Mouse (Mus musculus) cerebellum, postnatal 14 days (tissue): Measurements from ENCODE around the gene Khdrbs2.
"Not testable (repeated sequence)": the region's sequence is repeated elsewhere in the genome, so short reads cannot be mapped to it uniquely, and the experiment has no call there.

Experiments
- DNase-seq, 2 experiments: peaks; one replicate each; pipeline ENCODE4 v3.0.0; 2021; ENCODE audit warnings: mixed read lengths in 2 of 2

Gene Khdrbs2

GRCm38 (mm10) chr1:32471502-32472214 lies 299.1 kb downstream of the Khdrbs2 start:
- DNase-seq, result no peak

- no peak for DNase-seq
Observed at GRCm38 (mm10) chr1:32487944-32488343, 315.4 kb downstream of the Khdrbs2 start.

- DNase-seq, result no peak
Observed at GRCm38 (mm10) chr1:32503381-32503780, 330.9 kb downstream of the Khdrbs2 start.

- DNase-seq, result not testable (repeated sequence)
Observed at GRCm38 (mm10) chr1:32547194-32547593, 374.7 kb downstream of the Khdrbs2 start, which contains the start of gene Gm5415. TSS of gene Gm5415 (minus strand) at chr1:32547294.

- DNase-seq, result no peak
Observed at GRCm38 (mm10) chr1:32553459-32553858, 380.9 kb downstream of the Khdrbs2 start.

GRCm38 (mm10) chr1:32553925-32554324 lies 381.4 kb downstream of the Khdrbs2 start:
- peak; percentile 39 to 53 for DNase-seq

- DNase-seq, result peak; percentile 5 to 23
Observed at GRCm38 (mm10) chr1:32568901-32569300, 396.4 kb downstream of the Khdrbs2 start.

GRCm38 (mm10) chr1:32626060-32626459 lies 453.5 kb downstream of the Khdrbs2 start:
- DNase-seq, result no peak

GRCm38 (mm10) chr1:32632415-32633354 lies 460.2 kb downstream of the Khdrbs2 start:
- no peak for DNase-seq

- no peak for DNase-seq
Observed at GRCm38 (mm10) chr1:32633404-32633803, 460.9 kb downstream of the Khdrbs2 start.

GRCm38 (mm10) chr1:32639118-32639517 lies 466.6 kb downstream of the Khdrbs2 start:
- DNase-seq, result no peak

GRCm38 (mm10) chr1:32649647-32650209 lies 477.2 kb downstream of the Khdrbs2 start:
- no peak for DNase-seq

GRCm38 (mm10) chr1:32693806-32694205 lies 521.3 kb downstream of the Khdrbs2 start:
- DNase-seq, result no peak

GRCm38 (mm10) chr1:32700132-32700531 lies 527.6 kb downstream of the Khdrbs2 start:
- no peak for DNase-seq

- no peak for DNase-seq
Observed at GRCm38 (mm10) chr1:32701267-32701666, 528.8 kb downstream of the Khdrbs2 start.
